Mouse (Mus musculus): Measurements from ENCODE around the gene Ankdd1b.

Ankdd1b gene

DNA sequence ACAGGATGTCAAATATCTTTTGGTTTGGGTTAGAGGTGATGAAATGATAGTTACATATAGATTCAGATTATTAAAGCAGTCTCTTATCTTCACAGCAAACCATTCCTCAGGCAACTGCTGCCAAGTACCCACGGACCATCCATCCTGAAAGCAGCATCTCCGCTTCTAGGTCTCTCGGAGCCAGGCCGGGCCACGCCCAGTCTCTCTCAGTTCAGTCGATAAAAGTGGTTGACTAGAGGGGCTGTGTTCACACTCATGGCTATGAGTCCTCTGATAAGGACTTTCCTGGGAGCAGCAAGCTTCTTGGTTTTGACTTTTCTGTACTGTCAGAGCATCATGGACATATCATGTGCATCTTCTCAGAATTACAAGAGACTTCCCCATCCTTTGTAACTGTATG lies 56.6 kb downstream of the Ankdd1b start:
- DNase-seq (ENCODE audit: extremely low spot score, low read depth, low spot score): no peak

DNA sequence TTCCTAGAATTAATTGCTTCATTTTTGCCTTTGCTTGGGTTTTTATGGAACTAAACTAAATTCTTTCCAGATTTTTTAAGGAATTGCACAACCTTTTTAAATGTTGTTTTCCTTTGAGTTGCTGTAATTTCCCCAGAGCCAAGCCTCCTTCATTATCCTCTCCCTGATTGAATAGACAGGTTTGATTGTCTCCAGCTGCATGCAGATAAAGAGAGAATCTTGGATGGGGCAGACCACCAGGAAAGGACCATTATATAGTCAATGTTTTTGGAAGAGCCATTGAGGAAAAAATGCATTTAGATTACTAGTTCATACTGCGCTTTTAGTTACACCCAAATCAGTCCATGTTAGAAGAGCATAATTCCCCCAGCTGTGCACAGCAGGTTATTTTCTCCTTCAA lies 62.2 kb downstream of the Ankdd1b start:
- no peak for DNase-seq (ENCODE audit: extremely low spot score, low read depth, low spot score)

DNA sequence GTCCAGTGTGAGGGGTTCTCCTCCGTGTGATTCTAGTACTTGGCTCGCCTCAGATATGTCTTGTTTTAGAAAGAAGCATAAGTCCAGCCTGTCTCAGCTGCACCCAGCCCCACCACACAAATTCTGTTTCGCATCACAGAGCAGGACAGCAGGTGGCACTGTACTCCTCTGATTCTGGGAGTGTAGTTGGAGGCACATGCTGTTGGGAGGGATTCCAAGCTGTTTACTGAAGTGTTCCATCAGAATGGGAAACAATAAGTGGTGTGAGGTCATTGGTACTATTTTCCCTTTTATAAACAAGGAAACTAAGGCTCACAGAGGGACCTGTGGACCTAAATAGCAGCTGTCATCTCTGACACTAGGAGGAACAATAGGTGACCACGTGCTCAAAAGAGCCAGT lies 64.0 kb downstream of the Ankdd1b start:
- DNase-seq (ENCODE audit: extremely low spot score, low read depth, low spot score): no peak

DNA sequence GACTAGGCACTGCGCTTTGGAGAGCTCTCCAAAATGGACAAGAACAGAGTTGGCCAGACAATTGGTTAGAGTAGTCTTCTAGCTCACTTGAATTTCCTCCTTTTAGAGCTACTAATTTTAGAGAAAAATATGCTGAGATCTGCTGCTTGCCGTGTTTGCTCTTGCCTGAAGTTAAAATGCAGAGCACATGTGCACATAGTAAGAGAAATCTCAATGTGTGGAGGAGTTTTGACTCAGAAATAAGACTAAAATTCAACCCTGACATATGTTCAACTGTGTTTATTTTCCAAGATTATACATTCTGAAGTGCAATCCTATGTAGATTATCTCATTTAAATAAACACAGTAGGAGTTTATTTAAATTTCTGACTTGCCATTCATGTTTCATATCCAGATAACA lies 65.5 kb downstream of the Ankdd1b start:
- no peak for DNase-seq (ENCODE audit: extremely low spot score, low read depth, low spot score)

DNA sequence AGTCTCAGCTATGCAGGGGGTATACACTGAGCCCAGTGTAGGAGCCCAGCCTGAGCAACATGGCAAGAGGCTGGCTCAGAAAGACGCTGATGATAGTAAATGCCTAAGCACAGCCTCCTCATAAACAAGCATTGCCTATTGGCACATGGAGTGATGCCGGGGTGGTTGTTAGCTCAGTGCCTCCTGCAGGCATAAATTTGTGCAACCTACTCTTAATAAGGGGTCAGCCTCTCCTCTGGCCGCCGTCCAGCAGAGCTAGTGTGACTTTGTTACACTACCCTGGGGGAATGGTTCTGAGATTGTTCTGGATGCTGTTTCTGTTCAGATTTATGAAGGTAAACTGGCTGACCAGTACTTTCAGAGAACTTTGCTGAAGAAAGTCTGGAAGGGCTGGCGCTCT lies 69.7 kb downstream of the Ankdd1b start:
- DNase-seq (ENCODE audit: extremely low spot score, low read depth, low spot score): no peak

DNA sequence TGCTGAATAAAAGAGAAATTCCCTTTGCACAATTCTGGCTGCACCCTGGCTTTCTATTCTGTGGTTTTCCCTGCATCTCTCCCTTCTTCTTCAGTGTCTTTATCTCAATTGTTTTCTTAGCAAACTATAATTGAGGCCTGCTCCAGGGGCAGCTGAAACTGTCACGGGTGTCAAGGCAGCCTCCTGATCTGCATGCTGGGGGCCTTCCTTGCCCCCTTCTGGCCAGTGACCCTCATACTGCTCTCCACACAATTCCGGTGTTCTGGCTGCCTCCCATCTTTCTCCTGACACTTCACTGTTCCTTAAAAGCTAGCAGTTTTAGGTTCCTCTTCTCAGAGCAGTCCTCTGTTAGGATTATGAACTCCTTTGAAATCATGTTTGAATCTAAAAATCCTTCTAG lies 81.7 kb downstream of the Ankdd1b start:
- DNase-seq (ENCODE audit: extremely low spot score, low read depth, low spot score): no peak

DNA sequence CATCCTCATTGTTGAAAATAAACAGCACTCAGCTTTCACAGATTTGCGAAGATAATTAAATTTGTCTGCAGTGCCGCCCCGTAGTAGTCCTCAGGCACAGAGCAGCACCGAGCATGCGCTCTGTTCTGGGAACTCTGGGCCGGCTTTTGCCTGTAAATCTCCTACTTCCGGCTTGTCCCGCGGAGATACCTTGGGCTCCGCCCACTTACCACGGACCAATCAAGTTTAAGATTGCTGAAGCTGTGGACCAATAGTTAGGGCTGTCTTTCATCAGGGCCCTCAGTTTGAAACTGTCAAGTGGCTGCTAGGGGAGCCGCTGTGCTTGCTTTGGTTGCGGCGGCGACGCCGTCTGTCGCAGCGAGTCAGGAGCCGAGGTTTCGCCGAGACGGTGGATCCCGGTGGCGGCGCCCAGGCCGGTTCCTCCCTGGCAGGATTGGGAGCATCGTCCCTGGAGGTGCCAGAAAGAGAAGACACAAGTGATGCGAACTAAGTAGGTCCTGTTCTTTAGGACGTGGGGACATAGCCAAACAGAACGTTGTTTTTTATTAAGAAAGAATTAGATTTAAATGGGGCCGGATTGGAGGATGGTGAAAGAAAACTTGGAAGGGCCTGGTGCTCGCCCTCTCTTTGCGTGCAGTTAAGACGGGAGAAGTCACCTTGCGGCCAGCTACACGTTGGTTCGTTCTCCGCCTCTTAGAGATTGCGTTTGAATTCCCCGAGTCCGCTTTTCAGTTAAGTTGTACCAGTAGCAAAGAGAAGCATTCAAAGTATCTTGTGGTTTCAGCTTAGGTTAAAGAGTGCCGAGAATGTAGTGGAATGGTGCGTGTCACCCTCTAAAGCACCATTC lies 82.7 kb downstream of the Ankdd1b start, which contains the start of gene Poc5:
Gene Poc5 (plus strand): TSS at position 253 of the 847 bp plus-strand sequence.
- peak; percentile 100 for DNase-seq (ENCODE audit: extremely low spot score, low read depth, low spot score)

DNA sequence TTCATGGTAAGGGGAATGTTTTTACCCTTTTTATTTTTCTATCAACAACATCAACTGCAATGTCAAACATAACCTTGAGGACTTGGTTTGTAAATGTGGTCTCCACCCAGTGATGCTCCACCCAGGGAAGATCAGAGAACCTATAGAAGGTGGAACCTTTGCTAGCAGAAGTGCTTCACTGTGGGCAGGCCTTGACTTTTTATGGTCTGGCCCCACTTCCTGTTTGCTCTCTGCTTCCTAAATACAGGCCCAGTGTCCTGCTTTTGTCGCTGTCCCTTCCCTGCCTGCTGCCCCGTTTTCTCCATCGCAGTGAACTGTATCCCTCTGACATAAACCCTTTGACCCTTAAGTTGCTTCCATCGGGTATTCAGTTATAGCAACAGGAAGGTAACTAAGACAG lies 93.1 kb downstream of the Ankdd1b start:
- DNase-seq (ENCODE audit: extremely low spot score, low read depth, low spot score): no peak

DNA sequence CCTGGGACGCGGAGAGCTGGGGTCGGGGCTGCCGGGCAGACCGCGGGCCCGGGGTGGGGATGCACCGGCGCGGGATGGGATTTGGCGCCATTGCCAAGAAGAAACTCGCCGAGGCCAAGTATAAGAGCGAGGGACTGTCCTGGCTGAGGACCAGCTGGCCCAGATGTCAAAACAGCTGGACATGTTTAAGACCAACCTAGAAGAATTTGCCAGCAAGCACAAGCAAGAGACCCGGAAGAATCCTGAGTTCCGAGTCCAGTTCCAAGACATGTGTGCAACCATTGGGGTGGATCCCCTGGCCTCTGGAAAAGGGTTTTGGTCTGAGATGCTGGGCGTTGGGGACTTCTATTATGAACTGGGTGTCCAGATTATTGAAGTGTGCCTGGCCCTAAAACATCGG lies 94.1 kb downstream of the Ankdd1b start:
- no peak for DNase-seq (ENCODE audit: extremely low spot score, low read depth, low spot score)

DNA sequence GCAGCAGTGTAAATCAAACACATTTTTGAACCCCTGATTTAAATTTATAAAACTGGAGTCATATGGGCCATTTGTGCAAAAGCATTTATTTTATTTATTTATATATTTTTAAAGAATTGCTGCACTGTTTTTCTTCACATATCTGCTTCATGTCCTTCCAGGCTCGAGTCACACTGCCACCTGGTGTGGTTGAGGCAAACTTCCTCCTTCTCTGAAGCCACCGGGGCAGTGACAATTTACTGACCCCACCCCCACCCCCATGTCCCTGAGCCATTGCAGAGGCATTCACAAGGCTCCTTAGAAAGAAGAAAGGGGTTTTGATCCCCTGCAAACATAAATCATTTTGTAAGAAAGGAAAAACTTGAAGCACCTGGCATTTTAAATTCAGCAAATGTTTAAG lies 95.5 kb downstream of the Ankdd1b start:
- DNase-seq (ENCODE audit: extremely low spot score, low read depth, low spot score): no peak
